Mouse (Mus musculus) small intestine, adult 2 months (tissue): ENCODE measurements around the gene Zfp982. TPM values are rescaled to one million over a fixed set of nuclear protein-coding genes. Genes with fewer than 3 reads are reported as not detected.
"Not testable (repeated sequence)": the region's sequence is repeated elsewhere in the genome, so short reads cannot be mapped to it uniquely, and the experiment has no call there.

Experiments used
- H3K27ac ChIP-seq: fragments of 200-500 bp; 2 replicates; pipeline ENCODE4 v1.5.1; 2012; ENCODE audit warnings: low read depth, low read length, control low read depth, inconsistent platforms; ENCODE audit not compliant: insufficient read depth
- H3K27me3 ChIP-seq: fragments of 200-500 bp; 2 replicates; pipeline ENCODE4 v1.6.1; 2012; ENCODE audit warnings: mild to moderate bottlenecking, moderate library complexity, low read length, inconsistent platforms; ENCODE audit not compliant: control insufficient read depth, insufficient read depth
- H3K36me3 ChIP-seq: fragments of 200-500 bp; 2 replicates; pipeline ENCODE4 v1.6.1; 2012; ENCODE audit warnings: mild to moderate bottlenecking, low read length, control low read depth, inconsistent platforms; ENCODE audit not compliant: control insufficient read depth, insufficient read depth
- H3K4me1 ChIP-seq: fragments of 200-500 bp; 2 replicates; pipeline ENCODE4 v1.6.1; 2012; ENCODE audit warnings: low read length, inconsistent platforms, mixed read lengths; ENCODE audit not compliant: control insufficient read depth, insufficient read depth, insufficient read length
- H3K4me3 ChIP-seq: fragments of 200-500 bp; 2 replicates; pipeline ENCODE4 v1.5.1; 2012; ENCODE audit warnings: low read depth, mild to moderate bottlenecking, control low read depth, inconsistent platforms, low read length, moderate library complexity
- CTCF ChIP-seq: fragments of 200-500 bp; IDR thresholded peaks from 2 replicates; pipeline ENCODE4 v1.5.1; 2012; ENCODE audit warnings: low read depth, mild to moderate bottlenecking, control low read depth, inconsistent platforms, low read length, moderate library complexity, mixed read lengths; ENCODE audit not compliant: insufficient replicate concordance, insufficient read length; ENCODE audit errors: extremely low read depth
- POLR2A ChIP-seq: fragments of 200-500 bp; IDR thresholded peaks from 2 replicates; pipeline ENCODE4 v1.6.1; 2012; ENCODE audit warnings: low read depth, mild to moderate bottlenecking, control low read depth, inconsistent platforms, low read length, moderate library complexity
- WGBS: fragments of 180-500 bp; shearing (Covaris S2); methylation state at CpG from one replicate; pipeline ENCODE4 v1.1.7; 2018; 5-methylcytosine and 5-hydroxymethylcytosine counted together
- polyA plus RNA-seq: library from polyadenylated mRNA; depleted of rRNA; stranded (reverse); fragments of >200 nt; gene quantifications from 2 replicates; pipeline ENCODE4 v1.2.3, GENCODE M21; 2012

The Zfp982 gene
- polyA plus RNA-seq, 1 experiment = not detected

DNA sequence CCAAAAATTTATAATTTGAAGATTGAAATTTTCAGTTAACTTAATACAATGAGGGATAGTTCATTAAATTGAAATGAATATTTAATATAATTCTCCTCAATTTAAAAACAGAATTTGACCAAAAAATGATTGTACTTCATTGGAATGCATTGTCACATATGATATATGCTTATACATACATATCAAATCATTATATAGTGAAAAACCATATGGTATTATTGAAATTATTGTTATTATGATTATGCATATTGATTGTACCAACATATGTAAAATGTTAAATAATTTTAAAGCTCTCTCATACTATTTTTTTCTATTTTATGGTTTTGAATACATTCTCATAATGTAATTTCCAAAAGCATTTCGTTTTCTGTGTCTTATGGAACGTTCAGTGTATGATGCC is 17.0 kb downstream of the Zfp982 start:
- no peak for TF ChIP-seq POLR2A
- no peak for TF ChIP-seq CTCF
- H3K4me1 ChIP-seq = no peaks in the 10 kb centered on the region
- H3K27ac ChIP-seq = no peak overlapping the region
- no peaks in the 10 kb centered on the region for H3K36me3 ChIP-seq
- H3K4me3 ChIP-seq = no peak overlapping the region
- WGBS = 71% methylated on average over 2 of the region's 2 CpGs
- no peaks in the 10 kb centered on the region for H3K27me3 ChIP-seq

DNA sequence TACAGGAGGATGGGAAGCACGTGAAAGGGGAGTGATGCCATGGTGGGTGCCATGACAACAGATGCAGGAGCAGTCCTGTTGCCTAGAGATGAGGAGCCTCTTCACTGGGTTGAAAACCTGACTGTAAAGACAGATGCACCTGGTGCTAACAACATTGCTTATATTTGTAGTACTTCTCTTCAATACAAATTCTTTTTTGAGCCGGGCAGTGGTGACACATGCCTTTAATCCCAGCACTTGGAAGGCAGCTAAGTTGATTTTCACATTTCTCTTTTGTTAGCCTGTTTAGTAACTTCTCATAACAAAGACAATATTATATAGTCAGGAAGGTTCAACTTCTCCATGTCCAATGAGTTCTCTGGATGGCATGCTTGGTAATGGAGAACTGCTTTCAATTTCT is 26.8 kb downstream of the Zfp982 start:
- WGBS = 61% methylated on average over 2 of the region's 2 CpGs
- TF ChIP-seq CTCF (no peak), POLR2A (no peak)
- H3K27ac ChIP-seq = no peak overlapping the region
- no peaks in the 10 kb centered on the region for H3K27me3 ChIP-seq
- H3K36me3 ChIP-seq = no peaks in the 10 kb centered on the region
- H3K4me3 ChIP-seq = no peak overlapping the region
- H3K4me1 ChIP-seq = no peaks in the 10 kb centered on the region

DNA sequence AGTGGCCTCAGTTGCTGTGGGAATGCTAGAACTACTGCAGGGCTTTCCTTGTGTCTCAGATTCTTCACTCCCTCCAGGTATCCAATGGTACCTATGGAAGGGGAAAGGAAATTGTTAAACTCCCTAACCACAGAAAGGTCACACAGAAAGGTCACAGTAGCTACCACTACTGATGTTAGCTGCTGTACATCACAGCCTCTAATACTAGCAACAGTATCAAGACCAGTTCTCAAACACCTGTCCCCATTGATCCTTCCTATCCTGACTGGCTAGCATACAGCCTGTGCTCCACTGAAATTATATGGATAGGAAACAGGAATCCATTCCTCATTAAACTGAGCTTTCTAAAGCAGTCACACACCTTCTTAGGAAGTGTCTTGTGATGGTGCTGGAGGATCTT is 27.9 kb downstream of the Zfp982 start:
- TF ChIP-seq CTCF = no peak
- no peak for TF ChIP-seq POLR2A
- Histone ChIP-seq H3K4me1 (no peaks in the 10 kb centered on the region), H3K36me3 (no peaks in the 10 kb centered on the region), H3K27me3 (no peaks in the 10 kb centered on the region), H3K27ac (no peak overlapping the region), H3K4me3 (no peak overlapping the region)

DNA sequence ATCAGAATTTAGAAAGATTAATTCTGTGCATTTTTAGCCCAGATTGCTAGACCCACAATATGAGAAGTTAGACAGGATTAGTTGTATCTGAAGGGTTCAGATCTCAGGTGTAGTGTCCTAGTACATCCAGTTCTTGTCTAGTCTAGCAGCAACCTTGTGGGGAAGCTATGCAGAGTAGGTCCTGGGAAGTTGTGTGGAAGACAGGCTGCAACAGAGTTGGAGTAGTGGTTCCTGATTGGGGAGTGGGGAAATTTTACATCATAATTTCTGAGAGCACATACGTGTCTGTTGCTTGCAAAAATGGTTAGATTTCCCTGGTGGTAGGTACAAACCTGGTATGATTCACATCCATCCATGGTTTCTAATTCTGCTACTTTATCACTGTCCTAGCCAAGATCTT is 32.9 kb downstream of the Zfp982 start:
- TF ChIP-seq POLR2A (no peak), CTCF (no peak)
- 77% methylated on average over 1 of the region's 1 CpGs for WGBS
- H3K4me1 ChIP-seq = no peaks in the 10 kb centered on the region
- H3K27me3 ChIP-seq = no peaks in the 10 kb centered on the region
- no peak overlapping the region for H3K4me3 ChIP-seq
- no peaks in the 10 kb centered on the region for H3K36me3 ChIP-seq
- no peak overlapping the region for H3K27ac ChIP-seq

DNA sequence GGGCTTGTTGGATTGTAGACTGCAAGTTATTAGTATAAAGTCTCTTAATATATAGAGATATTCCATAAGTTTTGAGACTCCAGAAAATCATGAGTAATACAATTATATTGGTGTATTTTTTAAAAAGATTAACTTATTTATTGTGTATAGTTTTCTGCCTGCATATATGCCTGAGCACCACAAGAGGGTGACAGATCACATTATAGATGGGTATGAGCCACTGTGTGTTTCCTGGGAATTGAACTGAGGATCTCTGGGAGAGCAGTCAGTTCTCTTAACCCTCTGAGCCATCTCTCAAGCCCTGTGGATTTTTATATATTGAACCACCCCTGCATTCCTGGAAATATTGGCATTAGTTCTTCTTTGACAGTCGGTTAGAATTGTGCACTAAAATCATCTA is 38.1 kb downstream of the Zfp982 start:
- no peaks in the 10 kb centered on the region for H3K27me3 ChIP-seq
- TF ChIP-seq POLR2A = no peak
- TF ChIP-seq CTCF = no peak
- H3K36me3 ChIP-seq = no peaks in the 10 kb centered on the region
- no peak overlapping the region for H3K4me3 ChIP-seq
- WGBS = 87% methylated on average over 1 of the region's 1 CpGs
- H3K4me1 ChIP-seq = no peaks in the 10 kb centered on the region
- no peak overlapping the region for H3K27ac ChIP-seq

DNA sequence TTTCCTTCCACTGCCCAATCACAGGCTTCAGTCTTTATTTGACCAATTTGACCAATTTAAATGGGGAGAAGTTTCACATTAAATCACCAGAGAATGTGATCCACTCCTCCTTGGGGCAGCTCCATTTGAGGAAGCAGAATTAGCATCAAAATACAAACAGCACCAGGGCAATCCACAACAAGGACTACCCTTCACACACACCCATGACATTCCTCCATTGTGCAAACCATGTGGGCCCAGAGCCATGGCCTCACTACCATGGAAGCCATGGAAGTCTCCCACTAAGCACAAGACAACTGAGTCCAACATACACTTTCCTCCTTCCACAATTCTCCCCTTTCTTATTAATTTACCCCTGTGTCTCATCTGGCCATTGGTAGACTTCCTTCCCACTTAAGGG is 43.7 kb downstream of the Zfp982 start:
- not testable (repeated sequence) for H3K4me1 ChIP-seq, H3K4me3 ChIP-seq, H3K36me3 ChIP-seq, H3K27me3 ChIP-seq, H3K27ac ChIP-seq

DNA sequence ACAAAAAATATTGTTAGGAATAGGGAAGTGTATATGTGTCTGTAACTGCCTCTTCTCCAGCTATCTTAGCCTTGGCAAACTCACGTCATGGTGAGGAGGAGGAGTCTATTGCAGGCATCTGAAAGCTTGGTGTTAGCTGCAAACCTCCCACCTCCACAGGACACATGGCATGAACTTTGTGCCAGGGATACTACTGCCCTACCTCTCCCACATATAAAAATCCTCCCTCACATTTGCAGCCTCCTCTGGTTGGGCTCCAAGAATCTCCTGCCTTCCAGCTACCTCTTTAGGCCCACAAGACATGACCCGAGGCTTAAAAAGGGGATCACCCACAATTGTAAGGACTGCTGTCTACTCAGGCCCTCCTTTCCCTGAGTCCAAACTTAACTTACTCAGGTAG is 45.5 kb downstream of the Zfp982 start:
- TF ChIP-seq CTCF = no peak
- no peak for TF ChIP-seq POLR2A
- no peak overlapping the region for H3K27ac ChIP-seq
- no peaks in the 10 kb centered on the region for H3K27me3 ChIP-seq
- 72% methylated on average over 2 of the region's 2 CpGs for WGBS
- no peaks in the 10 kb centered on the region for H3K4me1 ChIP-seq
- H3K36me3 ChIP-seq = no peaks in the 10 kb centered on the region
- no peak overlapping the region for H3K4me3 ChIP-seq

DNA sequence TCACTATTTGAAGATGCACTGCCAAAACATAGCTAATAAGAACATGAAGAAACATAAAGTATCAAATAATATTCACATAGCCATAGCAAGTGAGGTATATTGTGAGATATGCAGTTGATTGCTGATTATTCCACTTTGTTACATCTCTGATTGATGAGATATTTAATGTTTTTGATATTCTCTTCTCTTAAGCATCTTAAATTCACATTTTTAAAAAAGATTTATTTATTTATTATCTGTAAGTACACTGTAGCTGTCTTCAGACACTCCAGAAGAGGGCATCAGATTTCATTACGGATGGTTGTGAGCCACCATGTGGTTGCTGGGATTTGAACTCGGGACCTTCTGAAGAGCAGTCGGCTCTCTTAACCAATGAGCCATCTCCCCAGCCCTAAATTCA is 47.7 kb downstream of the Zfp982 start, which contains the start of gene Gm16503:
Gene Gm16503, plus strand, starts transcription at position 301 of the 400 bp plus-strand sequence.
- H3K36me3 ChIP-seq, H3K27ac ChIP-seq, H3K4me3 ChIP-seq, H3K27me3 ChIP-seq, H3K4me1 ChIP-seq: not testable (repeated sequence)
- 77% methylated on average over 3 of the region's 3 CpGs for WGBS
